Mouse (Mus musculus) heart, adult 9 months (tissue): ENCODE data around the gene B3glct.

Source experiments
- DNase-seq, 2 experiments: peaks; one replicate each; pipeline ENCODE4 v3.0.0; 2022; ENCODE audit warnings: low spot score in 2 of 2

The B3glct gene

GRCm38 (mm10) chr5:149748640-149749580 is 70.9 kb downstream of the B3glct start:
- DNase-seq, result no peak

GRCm38 (mm10) chr5:149751861-149752260 is 73.8 kb downstream of the B3glct start:
- DNase-seq, result no peak

GRCm38 (mm10) chr5:149753073-149753472 is 75.0 kb downstream of the B3glct start:
- no peak for DNase-seq

GRCm38 (mm10) chr5:149767116-149767515 is 89.1 kb downstream of the B3glct start:
- no peak for DNase-seq

- DNase-seq, result no peak
Measured at GRCm38 (mm10) chr5:149767651-149768301, 89.7 kb downstream of the B3glct start.

- no peak for DNase-seq
Measured at GRCm38 (mm10) chr5:149769666-149770065, 91.6 kb downstream of the B3glct start.

- no peak for DNase-seq
Measured at GRCm38 (mm10) chr5:149776038-149776437, 98.0 kb downstream of the B3glct start.

- no peak for DNase-seq
Measured at GRCm38 (mm10) chr5:149779740-149780139, 101.7 kb downstream of the B3glct start.

- DNase-seq, result no peak
Measured at GRCm38 (mm10) chr5:149780411-149780810, 102.4 kb downstream of the B3glct start.

GRCm38 (mm10) chr5:149790087-149790486 is 112.1 kb downstream of the B3glct start:
- DNase-seq, result no peak

GRCm38 (mm10) chr5:149810071-149810470 is 132.0 kb downstream of the B3glct start:
- no peak for DNase-seq

GRCm38 (mm10) chr5:149811835-149812234 is 133.8 kb downstream of the B3glct start:
- DNase-seq, result no peak
